Mouse (Mus musculus) c-Kit-positive CD71-positive TER-119-negative erythroid progenitor cells, embryonic 14.5 days (primary cell): Measurements from ENCODE around the gene Arnt2.

ENCODE experiments used
- DNase-seq: peaks from one replicate; pipeline ENCODE4 v3.0.0-alpha.2; 2013; ENCODE audit warnings: low read depth

The Arnt2 gene

DNA sequence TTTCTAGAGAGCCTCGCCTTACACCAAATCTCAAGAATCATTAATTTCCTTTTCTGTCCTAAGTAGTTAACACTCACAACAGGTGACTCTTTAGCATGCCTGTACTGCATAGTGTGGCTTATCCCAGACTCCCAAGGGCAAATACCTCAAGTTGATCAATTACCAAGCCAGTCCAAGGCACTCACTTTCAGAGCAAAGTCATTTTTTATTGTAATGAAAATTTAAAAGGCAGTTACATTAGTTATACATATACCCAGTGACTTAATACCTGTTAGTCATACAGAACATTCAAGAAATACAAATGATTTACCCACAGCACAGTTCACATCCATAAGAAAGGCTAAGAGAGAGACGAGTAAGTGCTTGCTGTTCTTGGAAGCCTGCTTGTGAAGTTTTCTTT is 163.9 kb downstream of the Arnt2 start:
- DNase-seq, result no peak

DNA sequence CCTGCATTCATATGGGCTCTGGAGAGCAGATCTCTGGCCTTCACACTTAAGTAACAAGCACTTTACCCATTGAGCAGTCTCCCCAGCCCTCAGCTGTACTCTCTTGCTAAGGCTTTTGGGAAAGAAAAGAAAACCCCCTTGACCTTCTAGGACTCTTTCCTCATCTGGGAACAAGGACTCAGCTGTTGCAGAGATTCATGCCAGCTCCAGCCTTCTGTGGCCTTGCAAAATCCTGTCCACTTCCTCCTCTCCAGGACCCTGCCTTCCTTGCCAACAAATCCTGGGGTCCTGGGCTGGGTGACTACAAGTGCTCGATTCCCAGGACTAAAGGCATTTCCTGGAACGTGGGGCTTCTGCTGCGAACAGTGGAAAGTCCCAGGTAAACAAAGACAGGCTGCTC is 169.6 kb downstream of the Arnt2 start:
- no peak for DNase-seq

DNA sequence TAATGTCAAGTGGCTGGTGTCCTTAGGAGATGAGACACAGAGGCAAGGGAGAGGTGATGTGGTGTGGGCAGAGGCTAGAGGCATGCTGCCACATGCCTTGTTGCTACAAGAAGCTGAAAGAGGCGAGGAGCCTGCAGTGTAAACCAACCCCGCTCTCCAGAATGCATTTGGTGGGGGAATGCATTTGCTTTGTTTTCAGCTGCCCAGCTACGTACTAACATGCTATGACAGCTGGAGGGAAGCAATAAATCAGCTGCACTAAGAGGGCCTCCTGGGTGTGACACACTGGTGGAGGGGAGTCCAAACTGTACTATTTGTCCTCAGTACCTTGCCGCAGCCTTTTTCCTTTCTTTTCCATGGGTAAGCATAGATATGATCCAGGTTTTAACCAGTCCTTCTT is 172.3 kb downstream of the Arnt2 start:
- DNase-seq, result no peak

DNA sequence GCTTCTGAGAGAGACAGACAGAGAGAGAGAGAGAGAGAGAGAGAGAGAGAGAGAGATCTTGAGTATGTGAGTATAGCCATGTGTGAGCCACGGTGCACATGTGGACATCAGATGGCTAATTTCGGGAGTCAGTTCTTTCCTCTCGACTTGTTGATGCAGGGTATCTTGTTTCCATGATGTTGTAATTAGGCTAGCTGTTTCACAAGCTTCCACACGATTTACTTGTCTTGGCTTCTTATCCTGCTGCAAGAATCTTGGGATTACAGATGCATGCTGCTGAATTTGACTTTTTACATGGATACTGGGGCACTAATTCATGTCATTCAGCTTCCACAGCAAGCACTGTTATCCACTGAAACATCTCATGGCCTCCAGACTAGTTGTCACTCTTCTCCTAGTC is 178.6 kb downstream of the Arnt2 start:
- no peak for DNase-seq

DNA sequence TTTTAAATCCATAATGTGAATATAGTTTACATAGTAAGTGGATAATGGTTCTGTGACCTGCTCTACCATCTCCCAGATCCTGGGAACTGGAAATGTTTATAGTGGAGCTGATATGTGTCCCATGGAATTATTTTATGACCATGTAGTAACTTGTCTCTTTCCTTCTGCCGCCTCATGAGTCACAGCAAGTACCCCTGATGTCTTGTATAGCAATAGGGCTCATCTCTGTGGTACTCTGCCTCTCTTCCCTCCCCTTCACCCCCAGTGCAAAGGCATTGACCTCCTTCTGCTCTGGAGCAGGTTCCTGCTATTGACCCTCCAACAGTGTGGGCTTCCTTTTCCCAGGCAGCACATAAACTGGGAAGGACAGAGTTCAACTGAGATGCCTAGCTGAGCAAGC is 182.3 kb downstream of the Arnt2 start:
- DNase-seq, result no peak

DNA sequence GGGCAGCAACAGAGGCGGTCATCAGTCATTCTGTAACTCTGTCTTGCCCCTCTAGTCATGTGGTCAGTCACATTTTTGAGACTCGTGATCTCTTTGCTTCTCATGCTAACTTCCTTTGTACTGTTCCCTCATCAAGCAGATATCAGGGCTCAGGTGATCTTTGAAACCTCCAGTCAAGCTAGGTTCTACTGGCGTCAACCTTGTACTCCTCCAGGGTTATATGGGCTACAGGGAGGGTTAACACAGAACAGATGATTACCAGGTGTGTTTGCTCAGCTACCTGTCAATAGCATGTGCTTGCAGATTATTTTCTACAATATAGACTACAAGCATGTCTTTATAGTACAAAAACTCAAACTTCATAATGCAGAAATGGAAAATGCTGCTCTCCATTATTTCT is 183.1 kb downstream of the Arnt2 start:
- DNase-seq, result no peak

DNA sequence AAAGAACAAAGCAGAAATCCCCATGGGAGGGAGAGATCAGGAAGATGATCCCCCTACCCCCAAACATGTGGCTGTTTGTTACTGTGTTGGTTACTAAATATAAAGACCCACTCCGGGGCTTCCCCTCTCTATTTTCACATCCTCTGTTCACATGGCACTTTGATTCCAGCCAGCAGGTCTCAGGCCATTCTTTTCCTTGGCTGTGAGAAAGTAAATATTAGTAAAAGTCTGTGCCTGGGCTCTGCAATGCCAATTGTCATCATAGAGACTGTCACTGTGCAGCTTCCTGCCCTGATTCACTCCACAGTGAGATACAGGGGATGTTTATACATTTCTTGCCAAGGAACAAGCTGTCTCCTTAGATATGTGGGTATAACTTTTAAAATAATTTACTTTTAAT is 197.9 kb downstream of the Arnt2 start:
- DNase-seq, result no peak

DNA sequence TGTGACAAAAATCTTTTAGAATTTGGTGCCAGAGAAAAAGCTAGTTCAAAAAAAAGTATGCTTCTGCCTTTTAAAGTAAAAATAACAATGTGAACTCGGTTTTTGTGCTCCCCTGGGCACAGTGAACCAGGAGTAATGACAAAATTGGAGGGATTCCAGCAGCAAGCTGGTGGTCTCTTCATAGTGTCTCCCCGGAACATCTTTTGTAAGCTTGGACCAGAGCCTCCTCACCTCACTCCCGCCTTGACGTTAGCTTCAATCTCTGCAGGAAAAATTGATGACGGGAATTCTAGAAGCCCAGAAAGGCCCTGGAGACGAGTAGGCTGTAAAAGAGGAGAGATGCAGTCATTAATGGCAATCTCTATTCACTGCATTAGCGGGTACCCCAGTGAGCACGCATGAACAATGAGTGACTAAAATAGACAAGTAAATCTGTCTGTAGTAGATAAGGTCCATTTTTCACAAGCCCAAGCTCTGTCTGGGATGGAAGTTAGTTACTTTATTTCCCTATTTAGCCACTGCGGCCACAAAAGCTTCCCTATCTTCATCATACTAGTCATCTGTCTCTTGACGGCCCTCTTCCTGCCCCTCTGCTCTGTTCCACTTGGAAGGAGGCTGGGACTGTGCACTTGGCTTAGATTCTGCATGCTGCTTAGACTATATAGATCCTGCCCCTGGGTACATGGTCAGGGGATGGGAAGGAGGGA is 199.2 kb downstream of the Arnt2 start:
- DNase-seq, result no peak

DNA sequence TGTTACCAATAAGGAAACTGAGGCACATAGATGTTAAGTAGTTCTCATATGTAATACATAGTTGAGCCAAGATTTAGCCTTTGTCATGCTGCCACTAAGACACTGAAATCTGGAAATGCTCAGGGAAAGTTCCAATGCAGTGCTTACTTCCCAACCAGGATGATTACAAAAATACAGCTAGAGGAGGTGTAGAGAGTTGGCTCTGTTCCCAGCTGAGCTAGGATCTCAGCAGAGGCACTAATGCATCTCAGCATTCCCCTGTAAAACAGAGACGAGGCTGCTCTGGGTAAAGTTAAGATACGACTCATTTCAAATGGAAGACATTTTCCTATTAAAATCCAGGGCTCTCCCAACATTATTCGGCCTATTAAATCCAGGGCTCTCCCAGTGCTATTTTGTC is 206.0 kb downstream of the Arnt2 start:
- no peak for DNase-seq

DNA sequence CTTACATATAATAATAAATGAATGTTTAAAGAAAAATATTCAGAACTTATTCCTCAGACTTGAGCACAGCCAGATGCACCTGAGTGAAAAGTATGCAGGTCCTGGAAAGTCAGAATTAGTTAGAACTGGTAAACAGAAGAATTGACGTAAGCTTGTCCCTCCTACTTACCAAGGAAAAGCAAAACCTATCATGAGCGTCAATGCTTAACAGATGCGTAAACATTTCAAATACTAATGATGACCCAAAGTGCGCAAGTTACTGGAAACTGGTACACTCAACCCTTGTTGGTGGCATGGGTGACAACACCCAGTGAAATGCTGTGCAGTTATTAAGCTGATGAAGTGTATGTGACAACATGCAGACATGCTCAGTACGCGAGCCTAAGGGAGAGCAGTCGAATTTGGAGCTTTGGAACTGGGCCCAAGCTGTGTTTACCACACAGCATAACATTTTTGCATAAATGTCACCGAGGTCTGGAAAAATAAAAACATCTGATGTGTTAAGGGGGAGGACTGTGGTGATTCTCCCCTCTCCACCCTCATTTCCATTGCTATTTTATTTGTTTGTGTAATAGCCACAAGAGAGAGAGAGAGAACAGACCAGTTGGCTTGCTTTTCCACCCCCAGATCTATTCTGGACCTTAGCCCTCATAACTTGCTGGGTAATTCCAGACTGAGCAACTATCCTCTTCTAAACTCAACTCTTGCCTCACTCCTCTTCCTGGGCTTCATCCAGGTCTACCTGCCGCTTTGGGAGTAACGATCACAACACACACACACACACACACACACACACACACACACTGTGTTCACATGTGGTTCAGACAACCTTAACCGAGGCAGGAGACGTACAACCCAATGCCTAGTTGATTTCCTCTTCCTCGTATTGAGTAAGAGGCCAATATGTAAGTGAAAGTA is 208.6 kb downstream of the Arnt2 start:
- no peak for DNase-seq

DNA sequence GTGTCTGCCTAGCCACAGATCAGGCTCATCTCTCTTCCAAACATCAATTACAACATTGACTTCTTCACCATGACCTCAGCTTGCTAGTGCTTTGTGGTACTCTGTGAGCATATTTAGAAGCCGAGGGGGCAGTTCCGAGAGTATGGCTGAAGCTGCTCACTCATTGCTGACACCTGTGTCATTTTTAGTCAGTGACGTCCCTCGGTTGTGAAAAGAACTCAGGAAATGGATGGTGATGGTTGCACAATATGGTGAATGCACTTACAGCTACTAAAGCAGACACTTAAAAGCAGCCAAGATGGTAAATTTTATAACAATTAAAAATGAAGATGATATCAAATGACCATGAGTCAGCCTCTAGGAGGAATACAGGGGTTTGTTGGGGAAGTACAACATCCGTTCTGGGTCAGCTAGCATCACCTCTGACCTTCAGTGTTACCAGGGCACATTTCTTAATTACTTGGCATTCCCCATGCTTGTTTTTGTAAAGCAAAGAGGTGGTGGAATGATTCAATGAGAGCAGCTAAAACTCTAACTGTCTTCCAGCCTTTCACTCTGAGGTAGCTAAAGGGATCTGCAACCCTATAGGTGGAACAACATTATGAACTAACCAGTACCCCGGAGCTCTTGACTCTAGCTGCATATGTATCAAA is 212.6 kb downstream of the Arnt2 start:
- no peak for DNase-seq
